Mouse (Mus musculus) erythroblast, embryonic 14.5 days (primary cell): ENCODE results near the gene Car9.
"Not testable (repeated sequence)": the region's sequence is repeated elsewhere in the genome, so short reads cannot be mapped to it uniquely, and the experiment has no call there.

Source experiments
- GATA1 ChIP-seq: IDR thresholded peaks from 2 replicates; pipeline ENCODE4 v1.6.1; 2012; ENCODE audit warnings: low read length, inconsistent platforms, mixed read lengths
- TAL1 ChIP-seq: IDR thresholded peaks from 3 replicates; pipeline ENCODE4 v1.6.1; 2012; ENCODE audit warnings: low read length, inconsistent platforms, mixed read lengths

- not testable (repeated sequence) for TF ChIP-seq GATA1, TAL1
Observed at GRCm38 (mm10) chr4:43551854-43552253, 45.1 kb downstream of the Car9 start.
